Mouse (Mus musculus): Measurements from ENCODE around the gene Il12rb1.

The Il12rb1 gene

DNA sequence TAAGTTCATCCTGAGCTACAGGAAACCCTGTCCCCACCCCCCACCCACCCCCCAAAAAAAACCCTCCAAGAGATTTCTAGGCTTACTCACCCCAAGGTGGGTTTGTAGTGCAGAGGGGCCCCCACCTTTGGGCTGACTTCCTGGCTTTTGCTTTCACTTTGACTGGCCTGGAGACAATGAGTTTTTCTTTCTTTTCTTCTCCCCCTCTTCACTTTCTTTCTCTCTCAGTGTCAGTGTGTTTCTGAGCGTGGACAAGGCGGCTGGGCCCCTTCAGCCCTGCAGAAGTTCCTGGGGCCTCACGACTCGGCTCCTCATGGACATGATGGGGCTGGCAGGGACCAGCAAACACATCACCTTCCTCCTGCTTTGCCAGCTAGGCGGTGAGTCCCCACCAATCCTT, at the start of gene Il12rb1:
Il12rb1 (plus strand) TSS at position 211 of the 400 bp plus-strand sequence.
- no peak for DNase-seq

DNA sequence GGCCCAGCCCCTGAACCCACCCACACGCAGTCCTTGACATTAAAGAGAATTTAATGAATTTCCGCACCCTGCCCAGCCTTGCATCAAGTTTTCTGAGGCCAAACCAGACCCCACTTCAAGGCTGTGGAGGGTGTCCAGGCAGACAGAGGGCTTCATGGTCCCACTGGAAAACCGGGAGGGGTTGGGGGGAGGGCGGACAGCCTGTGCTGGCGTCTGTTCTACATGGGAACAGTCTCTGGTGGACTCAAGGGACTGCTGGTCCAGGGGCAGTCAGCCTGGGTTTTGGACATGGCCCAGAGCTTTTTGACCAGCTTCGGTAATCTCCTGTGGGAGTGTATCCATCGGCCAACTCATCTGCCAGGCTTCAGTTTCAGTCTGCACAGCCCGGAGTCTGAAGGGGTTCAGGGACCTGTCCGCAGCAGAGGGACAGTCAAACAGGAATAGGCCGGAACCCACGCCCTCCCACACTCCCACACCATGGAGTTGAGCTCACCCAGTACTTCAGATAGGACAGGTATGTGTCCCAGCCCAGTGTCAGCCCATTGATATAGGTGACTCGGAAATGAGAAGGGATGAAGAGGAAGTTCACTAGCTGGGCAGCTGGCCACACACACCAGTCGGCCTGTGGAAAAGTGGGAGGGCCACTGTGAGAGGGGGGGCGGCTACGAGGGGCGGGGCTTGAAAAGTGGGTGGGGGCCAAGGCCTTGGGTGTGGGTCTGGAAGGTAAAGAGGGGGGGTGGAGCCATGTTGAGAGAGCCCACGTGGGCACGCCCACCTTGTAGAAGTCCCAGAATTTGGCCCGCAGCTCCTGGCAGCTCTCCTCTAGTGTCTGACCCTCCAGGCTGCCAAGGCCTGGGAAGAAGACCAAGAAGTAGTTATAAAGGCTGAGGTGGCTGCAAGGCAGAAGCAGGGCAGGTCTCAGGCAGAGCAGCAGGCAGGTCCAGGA, 49.4 kb upstream of the Il12rb1 start:
- peak; percentile 77 to 82 for DNase-seq

DNA sequence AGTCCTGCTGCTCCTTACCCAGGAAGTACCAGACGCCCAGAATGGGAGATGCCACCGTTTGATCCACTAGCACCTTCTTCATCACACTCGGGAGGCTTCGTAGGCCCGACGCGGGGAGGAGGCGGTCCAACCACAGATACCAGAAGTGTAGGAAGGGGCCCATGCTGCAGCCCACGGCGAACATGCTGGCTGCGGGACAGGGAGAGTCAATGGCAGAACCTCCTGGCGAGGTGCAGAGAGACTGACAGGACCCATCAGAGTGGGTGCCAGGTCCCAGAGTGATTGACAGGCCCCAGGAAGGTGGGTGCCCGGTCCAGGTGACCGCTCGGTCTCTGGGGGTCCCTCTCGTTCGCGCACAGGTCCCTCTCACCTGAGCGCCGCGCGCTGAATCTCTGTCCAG, 47.9 kb upstream of the Il12rb1 start:
- no peak for DNase-seq

DNA sequence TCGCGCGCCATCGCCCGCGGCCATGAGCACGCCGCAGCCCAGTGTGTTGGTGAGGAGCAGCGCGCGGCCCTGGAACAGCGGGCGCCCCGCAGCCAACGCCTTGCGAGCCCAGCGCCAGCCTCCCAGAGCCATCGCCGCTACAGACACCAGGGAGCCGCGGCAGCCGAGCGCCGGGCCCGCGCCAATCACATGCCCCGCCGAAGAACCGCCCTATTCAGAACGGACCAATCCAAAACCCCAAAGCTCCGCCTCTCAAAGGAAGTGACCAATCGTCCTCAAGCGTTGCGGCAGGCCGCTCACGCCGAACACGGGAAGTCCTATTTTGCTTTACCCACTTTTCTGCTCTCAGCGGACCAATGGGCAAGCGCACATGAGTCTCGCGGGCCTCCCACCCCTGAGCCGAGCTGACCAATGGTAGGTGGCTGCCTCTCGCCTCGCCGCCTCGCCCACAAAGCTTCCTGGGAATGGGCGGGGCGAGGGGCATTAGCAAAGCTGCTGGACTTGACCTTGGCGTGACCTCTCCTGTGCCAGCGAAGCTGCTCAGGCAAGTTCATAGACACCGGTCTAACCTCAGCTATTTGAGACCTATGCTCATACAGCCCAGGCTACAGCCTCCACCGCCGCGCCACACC, 47.4 kb upstream of the Il12rb1 start, which contains the start of gene Mpv17l2:
Mpv17l2 (minus strand) TSS at position 172 of the 632 bp plus-strand sequence.
- DNase-seq: peak; percentile 99

DNA sequence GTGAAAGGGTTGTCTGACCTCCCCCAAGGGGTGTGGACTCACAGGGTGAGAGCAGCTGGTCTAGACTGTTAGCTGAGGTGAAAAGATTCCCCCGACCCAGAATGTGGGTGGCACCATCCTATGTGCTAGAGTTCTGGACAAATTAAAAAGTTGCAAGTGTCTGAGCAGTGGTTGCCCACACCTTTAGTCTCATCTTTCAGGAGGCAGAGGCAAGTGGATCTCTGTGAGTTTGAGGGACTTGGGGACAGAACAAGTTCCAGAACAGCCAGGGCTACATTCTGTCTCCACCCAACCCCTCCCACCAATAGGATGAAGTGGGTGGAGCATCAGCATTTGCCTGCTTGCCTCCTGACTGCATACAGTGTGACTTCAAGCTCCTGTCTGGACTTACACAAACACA, 46.1 kb upstream of the Il12rb1 start:
- no peak for DNase-seq

DNA sequence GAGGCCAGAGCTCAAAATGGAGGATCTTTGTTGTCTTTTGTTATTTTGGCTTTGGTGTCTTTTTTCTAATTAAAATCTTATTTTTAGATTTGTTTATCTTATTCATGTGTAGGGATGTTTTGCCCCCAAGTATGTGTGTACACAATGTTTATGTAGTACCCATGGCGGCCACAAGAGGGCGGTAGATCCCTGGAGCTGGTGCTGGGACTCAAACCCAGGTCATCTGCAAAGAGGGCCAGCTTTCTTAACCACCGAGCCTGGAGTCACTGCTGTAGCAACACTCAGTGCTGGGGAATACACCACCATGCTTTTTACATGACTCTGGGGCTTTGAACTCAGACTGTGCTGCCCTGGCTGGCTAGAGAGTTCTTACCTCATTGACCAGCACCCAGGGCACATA, 44.9 kb upstream of the Il12rb1 start:
- DNase-seq: no peak

DNA sequence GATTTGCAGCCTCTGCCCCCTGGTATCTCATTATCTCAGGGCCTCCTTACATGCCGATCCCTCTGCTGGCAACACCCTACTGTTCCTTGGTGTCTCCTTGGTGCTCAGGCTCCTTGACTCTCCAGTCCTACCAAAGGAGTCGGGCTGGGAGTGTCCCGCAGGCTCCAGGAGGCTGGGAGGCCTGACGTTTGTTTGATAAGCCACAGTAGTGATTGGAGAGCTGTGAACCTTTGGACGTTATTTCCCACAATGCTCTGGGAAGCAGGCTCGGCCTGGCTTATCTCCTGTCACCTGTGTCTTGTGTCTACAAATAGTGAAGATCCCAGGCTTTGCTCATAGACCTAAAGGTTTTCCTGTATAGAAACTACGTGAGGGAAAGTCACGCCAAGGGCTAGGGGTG, 44.2 kb upstream of the Il12rb1 start:
- no peak for DNase-seq

DNA sequence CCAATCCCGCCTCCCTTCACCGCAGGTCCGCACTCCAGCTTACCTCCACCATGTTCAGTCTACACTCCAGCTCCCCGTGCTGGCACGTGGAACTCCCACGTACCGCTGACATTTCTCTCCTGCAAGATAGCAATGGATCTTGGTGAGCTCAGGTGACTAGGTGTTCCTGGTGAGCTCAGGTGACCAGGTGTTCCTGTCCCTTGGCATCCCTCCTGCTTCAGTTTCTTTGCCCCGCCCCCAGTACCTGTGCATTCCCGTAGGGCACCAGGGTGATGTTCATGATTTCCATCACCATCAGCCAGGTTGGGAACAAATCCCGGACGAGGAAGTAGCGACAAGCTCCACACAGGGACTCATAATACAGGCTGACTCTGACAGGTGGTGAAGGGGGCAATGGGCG, 43.6 kb upstream of the Il12rb1 start:
- no peak for DNase-seq

DNA sequence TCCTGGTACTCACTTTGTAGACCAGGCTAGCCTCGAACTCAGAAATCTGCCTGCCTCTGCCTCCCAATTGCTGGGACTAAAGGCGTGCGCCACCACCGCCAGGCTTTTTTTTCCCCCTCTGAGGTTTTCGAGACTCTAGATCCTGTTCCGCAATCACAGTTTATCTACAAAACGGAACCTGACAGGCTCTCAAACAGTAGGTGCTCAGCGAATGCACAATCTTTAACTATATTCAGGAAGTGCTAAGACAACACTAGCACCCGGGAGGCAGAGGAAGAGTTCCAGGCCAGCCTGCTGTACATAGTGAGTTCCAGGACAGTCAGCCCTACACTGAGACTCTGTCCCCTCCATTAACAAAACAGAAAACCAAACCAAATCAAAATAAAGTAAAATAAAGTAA, 42.9 kb upstream of the Il12rb1 start:
- no peak for DNase-seq

DNA sequence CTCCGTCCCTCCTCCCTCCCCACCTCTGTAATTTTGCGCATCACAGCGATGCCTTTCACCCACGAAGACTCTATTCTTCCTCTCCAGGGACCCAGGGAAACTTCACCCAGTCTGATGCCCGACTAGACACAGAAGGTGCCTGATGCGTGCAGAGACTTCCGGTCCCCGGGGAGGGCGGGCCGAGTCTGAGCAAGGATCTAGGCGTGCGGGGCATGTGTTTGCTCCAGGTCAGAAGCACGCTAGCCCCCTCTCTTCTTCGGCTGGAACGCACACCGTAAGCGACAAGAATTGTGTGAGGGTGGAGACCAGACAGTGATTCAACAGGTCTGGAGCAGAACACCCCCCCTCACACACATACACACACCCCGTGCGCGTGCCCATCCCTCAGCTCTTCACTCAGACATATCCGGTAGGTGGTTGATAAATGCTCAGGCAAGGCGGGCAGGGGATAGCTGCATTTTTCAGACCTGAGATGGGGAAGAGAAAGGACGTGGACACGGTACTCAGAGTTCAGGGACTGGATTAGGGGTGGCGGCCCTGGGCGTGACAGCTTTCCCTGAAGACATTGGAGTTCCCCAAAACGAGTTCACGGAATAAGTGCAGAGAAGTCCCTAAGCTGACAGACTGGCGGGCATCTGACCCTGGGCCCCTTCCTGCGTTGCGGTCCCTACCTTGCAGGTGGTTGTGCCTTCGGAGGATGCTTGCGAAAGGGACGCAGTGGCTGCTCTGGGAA, 42.2 kb upstream of the Il12rb1 start:
- peak in 1 of 2 experiments; percentile 71 for DNase-seq

DNA sequence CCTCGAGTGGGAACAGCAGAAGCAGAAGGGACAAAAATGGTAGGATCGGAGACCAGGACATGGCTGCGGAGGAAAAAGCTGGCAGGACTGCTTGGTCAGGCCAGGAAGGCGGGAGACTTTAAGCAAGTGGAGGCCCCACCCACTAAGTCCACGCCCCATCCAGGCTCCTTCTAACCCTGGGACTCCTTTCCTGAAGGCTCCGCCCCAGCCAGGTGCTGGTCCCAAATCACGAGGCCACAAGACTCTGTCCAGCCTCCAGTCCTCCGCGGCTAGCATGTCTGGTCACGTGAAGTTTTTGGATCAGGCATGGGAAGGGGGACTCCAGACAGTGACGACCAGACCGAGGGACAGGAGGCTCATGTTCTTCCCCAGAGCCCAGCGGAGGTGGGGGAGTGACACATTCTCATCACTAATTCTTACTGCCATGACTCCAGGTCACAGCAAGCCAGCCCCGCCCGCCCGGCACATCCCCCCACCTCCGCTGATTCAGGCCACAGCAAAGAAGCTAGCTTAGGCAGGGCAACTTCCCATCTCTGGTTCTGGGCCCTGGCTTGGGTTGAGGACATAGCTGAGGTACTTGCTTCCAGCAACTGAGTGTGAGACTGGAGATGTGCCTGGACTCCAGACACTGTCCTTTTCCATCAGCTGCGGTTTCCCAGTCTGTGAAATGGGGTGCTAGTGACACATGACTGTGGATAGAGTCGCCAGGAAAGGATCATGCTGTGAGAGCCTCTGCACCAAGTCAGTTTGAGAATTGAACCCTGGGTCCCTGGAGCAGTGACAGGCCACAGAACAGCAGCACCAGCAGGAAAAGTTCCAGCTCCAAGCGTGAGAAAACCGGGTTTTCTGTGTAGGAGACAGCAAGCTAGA, 41.4 kb upstream of the Il12rb1 start:
- peak; percentile 93 to 95 for DNase-seq

DNA sequence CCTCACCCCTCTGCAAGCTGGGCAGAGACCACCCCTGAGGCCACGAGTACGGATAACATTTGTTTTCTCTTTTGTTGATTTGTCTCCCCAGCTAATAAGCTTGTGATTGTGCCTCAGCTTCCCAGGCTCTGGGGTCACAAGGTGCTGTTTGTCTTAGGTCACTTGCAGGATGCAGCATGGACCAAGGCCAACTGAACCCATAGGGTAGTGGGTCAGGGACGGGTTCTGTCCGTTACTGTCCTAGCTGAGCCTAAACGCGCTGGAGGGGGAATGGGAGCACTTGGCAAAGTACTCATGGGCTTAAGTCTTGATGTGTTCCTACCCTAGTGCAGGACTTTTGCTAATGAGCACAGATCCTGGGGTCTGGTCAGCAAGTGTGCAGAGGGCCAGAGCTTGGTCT, 40.7 kb upstream of the Il12rb1 start:
- DNase-seq: no peak

DNA sequence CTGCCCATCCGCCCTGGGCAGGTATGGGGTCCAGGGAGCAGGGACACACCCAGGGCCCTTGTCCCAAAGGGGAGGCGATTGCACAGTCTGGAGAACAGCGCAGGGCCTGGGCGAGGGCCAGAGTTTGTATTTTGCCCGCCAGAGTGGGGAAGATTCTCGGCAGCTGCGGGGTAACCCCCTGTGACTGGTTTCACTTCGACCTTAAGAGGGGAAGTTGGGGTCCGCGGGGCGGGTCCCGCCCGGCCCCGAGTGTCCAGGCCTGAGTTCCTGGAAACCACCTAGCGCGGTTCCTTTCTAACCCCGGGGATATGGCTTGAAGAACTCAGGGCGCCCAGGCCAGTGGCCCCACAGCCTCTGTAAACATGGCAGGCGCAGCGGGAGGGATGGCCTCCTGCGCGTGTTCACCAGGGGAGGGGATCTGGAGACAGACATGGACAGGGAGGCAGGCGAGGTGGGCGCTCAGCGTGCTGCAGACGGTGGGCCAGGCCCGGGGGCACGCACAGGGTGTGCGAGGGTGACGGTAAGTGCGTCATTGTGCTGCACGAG, 39.9 kb upstream of the Il12rb1 start:
- DNase-seq: peak in 1 of 2 experiments; percentile 72

DNA sequence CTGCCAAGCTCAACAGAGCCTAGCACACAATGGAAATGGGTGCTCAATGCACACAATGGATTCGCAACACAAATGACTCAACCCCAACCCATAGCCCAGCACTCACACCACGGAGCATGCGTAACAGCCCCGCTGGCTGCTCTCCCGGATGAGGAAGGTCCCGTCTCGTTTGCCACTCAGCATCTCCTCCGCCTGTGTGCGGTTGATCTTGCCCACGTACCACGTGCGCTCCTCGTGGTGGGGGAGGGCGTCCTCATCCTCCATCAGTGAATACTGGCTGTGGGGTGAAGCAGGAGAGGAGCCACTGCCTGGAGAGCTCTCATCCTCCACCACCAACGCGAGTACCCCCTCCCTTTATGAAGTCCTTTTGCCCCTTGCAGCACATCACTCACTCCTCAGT, 39.3 kb upstream of the Il12rb1 start:
- peak; percentile 54 to 67 for DNase-seq

DNA sequence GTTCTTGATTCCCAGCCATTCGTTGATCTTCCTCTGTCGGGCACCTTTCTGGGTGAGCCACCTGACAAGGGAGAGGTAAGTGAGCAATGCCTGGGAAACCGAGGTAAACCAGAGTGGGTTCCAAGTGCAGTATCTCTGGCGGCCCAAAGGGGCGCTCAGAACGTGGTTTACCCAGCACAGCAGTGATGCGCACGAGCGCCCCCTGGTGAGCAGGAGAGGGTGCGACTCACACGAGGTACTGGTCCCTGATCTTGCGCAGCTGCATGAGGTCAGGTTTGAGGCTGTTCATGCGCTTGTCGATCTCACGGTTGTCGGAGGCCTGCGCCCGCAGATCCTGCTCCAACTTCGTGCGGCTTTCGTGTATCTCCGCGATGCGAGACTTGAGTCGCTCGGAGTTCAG, 38.9 kb upstream of the Il12rb1 start:
- peak; percentile 92 to 95 for DNase-seq

DNA sequence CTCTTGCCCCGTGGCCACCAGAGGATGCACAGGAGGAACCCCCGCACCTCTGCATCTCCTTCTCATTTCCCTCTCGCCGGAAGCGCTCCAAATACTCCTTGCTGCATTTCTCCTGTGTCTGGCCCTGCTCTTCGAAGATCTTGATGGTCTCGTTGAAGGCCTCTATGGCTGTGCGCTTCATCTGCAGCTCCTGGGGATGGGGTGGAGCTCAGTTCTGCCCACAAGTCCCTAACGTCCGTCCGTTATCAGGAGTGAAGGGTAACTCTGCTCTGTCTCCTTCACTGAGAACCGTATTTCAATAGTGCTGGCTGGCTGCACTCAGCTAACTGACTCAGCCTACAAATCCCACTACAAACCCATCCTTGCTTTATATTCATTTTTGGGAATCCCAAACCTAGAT, 38.4 kb upstream of the Il12rb1 start:
- no peak for DNase-seq

DNA sequence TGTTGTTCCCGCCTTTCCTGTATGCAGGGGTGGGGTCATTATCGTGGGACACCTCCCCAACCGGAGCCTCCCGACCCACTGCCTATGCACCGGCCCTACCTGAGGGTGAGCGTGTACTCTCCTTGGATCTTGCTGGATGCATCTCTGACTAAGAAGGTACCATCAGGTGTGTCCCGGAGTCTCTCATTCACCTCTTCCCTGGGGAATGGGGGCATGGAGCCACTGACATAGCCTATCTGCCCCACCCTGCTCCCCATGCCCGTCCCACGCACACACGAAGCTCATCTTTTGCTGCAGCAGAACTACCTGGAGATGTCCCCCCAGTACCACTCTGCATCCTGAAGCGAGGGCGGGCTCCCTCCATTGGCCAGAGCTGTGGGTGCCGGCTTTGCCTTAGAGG, 37.5 kb upstream of the Il12rb1 start:
- DNase-seq: no peak

DNA sequence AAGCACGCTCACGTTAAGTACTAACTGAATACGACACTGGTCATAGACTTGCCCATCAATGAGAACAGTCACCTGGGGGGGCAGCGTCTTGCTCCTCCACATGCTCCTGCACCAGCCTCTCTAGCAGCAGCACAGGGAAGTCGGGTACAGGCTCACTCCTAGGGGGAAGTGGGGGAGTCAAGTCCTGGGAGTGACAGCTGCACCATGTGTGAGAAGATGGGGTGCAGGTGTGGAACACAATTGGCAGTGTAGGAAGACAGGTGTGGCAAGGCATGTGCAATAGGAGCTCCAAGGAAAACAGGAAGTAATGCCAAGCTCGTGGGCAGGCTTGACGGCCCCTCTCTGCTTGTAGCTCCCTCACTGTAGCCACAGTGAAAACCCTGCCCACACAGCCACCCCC, 37.0 kb upstream of the Il12rb1 start:
- no peak for DNase-seq

DNA sequence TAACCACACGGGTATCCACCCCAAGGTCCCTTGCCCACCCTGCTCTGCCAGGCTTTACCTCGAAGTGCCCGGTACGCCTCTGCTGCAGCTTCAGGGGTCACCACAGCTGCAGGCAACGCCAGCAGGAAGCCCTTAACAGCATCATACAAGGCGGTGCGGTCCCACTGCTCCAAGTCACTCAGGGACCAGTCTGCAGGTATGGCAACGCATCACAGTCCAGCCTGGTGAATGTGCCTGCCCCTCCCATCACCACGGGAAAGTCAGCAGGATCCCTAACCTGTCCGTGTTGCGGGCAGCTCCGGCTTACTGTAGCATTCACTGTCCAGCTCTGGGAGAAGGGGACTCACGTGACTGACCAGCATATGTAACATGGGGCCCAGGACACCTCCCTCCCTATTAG, 36.2 kb upstream of the Il12rb1 start:
- DNase-seq: no peak

DNA sequence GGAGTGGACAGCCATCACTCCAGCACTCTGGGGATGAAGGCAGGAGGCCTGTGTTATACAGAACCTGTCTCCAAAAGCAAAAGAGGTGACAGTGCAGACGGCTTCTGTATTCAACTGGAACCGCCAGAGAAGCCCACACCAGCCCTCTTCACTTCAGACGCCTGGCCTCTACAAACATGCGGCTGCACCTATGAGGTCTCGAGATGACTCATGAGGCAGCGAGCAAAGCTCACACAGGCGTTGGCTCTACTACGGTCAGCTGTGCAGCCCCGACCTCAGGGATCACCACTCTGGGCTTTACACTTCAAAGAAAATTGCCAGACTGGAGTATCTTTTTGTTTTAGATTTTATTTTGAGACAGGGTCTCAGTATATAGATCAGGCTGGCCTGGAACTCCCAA, 35.4 kb upstream of the Il12rb1 start:
- no peak for DNase-seq

DNA sequence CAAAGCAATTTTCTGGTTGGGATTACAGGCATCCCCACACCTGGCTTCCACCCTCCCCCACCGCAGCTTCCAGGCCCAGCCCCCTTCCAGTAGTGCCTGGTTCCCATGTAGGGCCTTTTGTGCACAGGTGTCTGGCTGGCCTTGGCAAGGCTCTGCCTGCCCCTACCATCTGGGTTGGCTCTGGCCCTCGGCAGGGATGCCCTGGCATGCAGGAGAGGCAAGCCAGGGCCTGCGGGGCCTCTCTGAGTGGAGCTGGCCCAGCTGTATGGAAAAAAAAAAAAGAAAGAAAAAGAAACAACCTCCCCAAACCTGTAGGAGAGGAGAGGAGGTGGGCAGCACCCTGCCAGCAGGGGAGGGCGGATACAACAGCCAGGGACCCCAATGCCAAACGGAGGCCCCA, 34.8 kb upstream of the Il12rb1 start:
- no peak for DNase-seq

DNA sequence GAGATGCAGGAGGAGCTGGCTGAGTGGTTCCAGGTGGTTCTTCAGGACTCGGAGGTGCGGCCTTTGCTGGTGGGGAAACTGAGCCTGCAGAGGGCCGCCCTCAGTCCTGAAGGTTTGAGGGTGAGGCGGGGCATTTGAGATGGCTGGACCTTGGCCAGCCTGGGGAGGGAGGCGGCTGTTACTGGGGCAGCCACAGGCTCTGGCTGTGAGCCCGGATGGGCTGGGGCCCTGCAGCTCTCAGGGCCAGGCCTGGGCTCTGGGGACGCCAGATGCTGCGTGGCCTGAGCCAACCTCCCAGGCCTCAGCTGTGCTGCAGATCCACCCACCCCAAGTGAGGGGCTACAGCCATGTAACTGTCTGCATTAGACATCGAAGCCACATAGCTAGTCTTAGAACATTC, 34.4 kb upstream of the Il12rb1 start:
- peak; percentile 85 to 87 for DNase-seq

Data from lung, adult 18-20 months (tissue).